Mouse (Mus musculus) heart, adult 8-10 months (tissue): ENCODE measurements around the gene Btbd9. TPM values are rescaled to one million over a fixed set of nuclear protein-coding genes. Genes with fewer than 3 reads are reported as not detected.

Experiments used
- DNase-seq: peaks from one replicate; pipeline ENCODE4 v3.0.0; 2022; ENCODE audit warnings: low spot score
- total RNA-seq, 4 experiments: library from RNA; stranded (reverse); gene quantifications; 2 replicates each; pipeline ENCODE4 v1.2.4; 2022

Gene Btbd9
- total RNA-seq, 4 experiments from 2014 or later = 20.4 to 24.3 (median 22.5) TPM

GRCm38 (mm10) chr17:30336816-30337215 lies 239.5 kb downstream of the Btbd9 start:
- DNase-seq = no peak

- no peak for DNase-seq
Observed at GRCm38 (mm10) chr17:30336280-30336679, 240.0 kb downstream of the Btbd9 start.

GRCm38 (mm10) chr17:30335746-30336145 lies 240.5 kb downstream of the Btbd9 start:
- no peak for DNase-seq

- DNase-seq = no peak
Observed at GRCm38 (mm10) chr17:30334257-30334656, 242.0 kb downstream of the Btbd9 start.

GRCm38 (mm10) chr17:30333136-30333535 lies 243.2 kb downstream of the Btbd9 start:
- DNase-seq = no peak

- no peak for DNase-seq
Observed at GRCm38 (mm10) chr17:30331380-30331779, 244.9 kb downstream of the Btbd9 start.

GRCm38 (mm10) chr17:30329531-30329930 lies 246.8 kb downstream of the Btbd9 start:
- no peak for DNase-seq

- DNase-seq = no peak
Observed at GRCm38 (mm10) chr17:30328924-30329323, 247.4 kb downstream of the Btbd9 start.

GRCm38 (mm10) chr17:30326906-30327305 lies 249.4 kb downstream of the Btbd9 start:
- DNase-seq = no peak

- DNase-seq = no peak
Observed at GRCm38 (mm10) chr17:30320301-30320700, 256.0 kb downstream of the Btbd9 start.

- no peak for DNase-seq
Observed at GRCm38 (mm10) chr17:30312688-30313087, 263.6 kb downstream of the Btbd9 start.

GRCm38 (mm10) chr17:30309627-30310026 lies 266.7 kb downstream of the Btbd9 start:
- DNase-seq = no peak

- no peak for DNase-seq
Observed at GRCm38 (mm10) chr17:30308889-30309288, 267.4 kb downstream of the Btbd9 start.

GRCm38 (mm10) chr17:30308317-30308716 lies 268.0 kb downstream of the Btbd9 start:
- no peak for DNase-seq

GRCm38 (mm10) chr17:30307168-30307567 lies 269.1 kb downstream of the Btbd9 start:
- DNase-seq = no peak

GRCm38 (mm10) chr17:30304766-30305165 lies 271.5 kb downstream of the Btbd9 start:
- no peak for DNase-seq

- peak; percentile 7 for DNase-seq
Observed at GRCm38 (mm10) chr17:30301338-30301737, 274.9 kb downstream of the Btbd9 start.

GRCm38 (mm10) chr17:30297432-30297831 lies 278.9 kb downstream of the Btbd9 start:
- no peak for DNase-seq

GRCm38 (mm10) chr17:30296069-30296468 lies 280.2 kb downstream of the Btbd9 start:
- no peak for DNase-seq

GRCm38 (mm10) chr17:30292666-30293065 lies 283.6 kb downstream of the Btbd9 start:
- no peak for DNase-seq

- no peak for DNase-seq
Observed at GRCm38 (mm10) chr17:30285641-30286040, 290.6 kb downstream of the Btbd9 start.

GRCm38 (mm10) chr17:30283460-30284050 lies 292.7 kb downstream of the Btbd9 start:
- no peak for DNase-seq

GRCm38 (mm10) chr17:30283001-30283400 lies 293.3 kb downstream of the Btbd9 start:
- no peak for DNase-seq
